Mouse (Mus musculus): ENCODE measurements around the gene C530008M17Rik. TPM values are rescaled to one million over a fixed set of nuclear protein-coding genes. Genes with fewer than 3 reads are reported as not detected.
A peak's percentile ranks its signal among the peaks of the same experiment; 100 is the strongest.

The C530008M17Rik gene
- polyA plus RNA-seq, 1 experiment = 0.31 TPM

GRCm38 (mm10) chr5:76651151-76651725 lies 5.1 kb upstream of the C530008M17Rik start:
- WGBS = 44% methylated on average over 5 of the region's 5 CpGs
- no peak for TF ChIP-seq POLR2A (IDR thresholded peaks at IDR 0.05; ENCODE audit: low read depth, low read length)
- no peak for TF ChIP-seq CTCF (conservative IDR thresholded peaks at IDR 0.05; ENCODE audit: insufficient read depth, insufficient read length, low read depth, low read length)
- H3K4me3 ChIP-seq (ENCODE audit: insufficient read depth, low read depth, low read length) = no peak overlapping the region
- no peaks in the 10 kb centered on the region for H3K4me1 ChIP-seq (ENCODE audit: control insufficient read depth, insufficient read depth, low read length)
- no peak overlapping the region for H3K27ac ChIP-seq (ENCODE audit: insufficient read depth, low read depth, low read length)
- no peaks in the 10 kb centered on the region for H3K36me3 ChIP-seq (ENCODE audit: control insufficient read depth, insufficient read depth, low read length)
- H3K27me3 ChIP-seq (replicated peaks; ENCODE audit: control insufficient read depth, insufficient read depth, low read length) = no peaks in the 10 kb centered on the region
- peak; percentile 14 for DNase-seq

GRCm38 (mm10) chr5:76657245-76658083 lies 1.2 kb downstream of the C530008M17Rik start:
- Histone ChIP-seq H3K4me1 (ENCODE audit: control insufficient read depth, insufficient read depth, low read length) (no peaks in the 10 kb centered on the region), H3K36me3 (ENCODE audit: control insufficient read depth, insufficient read depth, low read length) (no peaks in the 10 kb centered on the region), H3K27me3 (replicated peaks; ENCODE audit: control insufficient read depth, insufficient read depth, low read length) (no peaks in the 10 kb centered on the region), H3K4me3 (ENCODE audit: insufficient read depth, low read depth, low read length) (peak overlapping the region; percentile 39), H3K27ac (ENCODE audit: insufficient read depth, low read depth, low read length) (no peak overlapping the region)
- peak; percentile 15 for DNase-seq
- WGBS = 1% methylated on average over 80 of the region's 80 CpGs
- TF ChIP-seq POLR2A (IDR thresholded peaks at IDR 0.05; ENCODE audit: low read depth, low read length) (no peak), CTCF (conservative IDR thresholded peaks at IDR 0.05; ENCODE audit: insufficient read depth, insufficient read length, low read depth, low read length) (no peak)

- Histone ChIP-seq H3K4me3 (ENCODE audit: insufficient read depth, low read depth, low read length) (peak overlapping the region; percentile 39), H3K27ac (ENCODE audit: insufficient read depth, low read depth, low read length) (no peak overlapping the region), H3K27me3 (replicated peaks; ENCODE audit: control insufficient read depth, insufficient read depth, low read length) (no peaks in the 10 kb centered on the region), H3K36me3 (ENCODE audit: control insufficient read depth, insufficient read depth, low read length) (no peaks in the 10 kb centered on the region), H3K4me1 (ENCODE audit: control insufficient read depth, insufficient read depth, low read length) (no peaks in the 10 kb centered on the region)
- no peak for TF ChIP-seq CTCF (conservative IDR thresholded peaks at IDR 0.05; ENCODE audit: insufficient read depth, insufficient read length, low read depth, low read length)
- TF ChIP-seq POLR2A (IDR thresholded peaks at IDR 0.05; ENCODE audit: low read depth, low read length) = no peak
- no peak for DNase-seq
- 7% methylated on average over 38 of the region's 38 CpGs for WGBS
These were observed 2.0 kb downstream of the C530008M17Rik start for GRCm38 (mm10) chr5:76658084-76658934.

- WGBS = 73% methylated on average over 8 of the region's 8 CpGs
- H3K27ac ChIP-seq (ENCODE audit: insufficient read depth, low read depth, low read length) = no peak overlapping the region
- H3K36me3 ChIP-seq (ENCODE audit: control insufficient read depth, insufficient read depth, low read length) = no peaks in the 10 kb centered on the region
- no peaks in the 10 kb centered on the region for H3K4me1 ChIP-seq (ENCODE audit: control insufficient read depth, insufficient read depth, low read length)
- TF ChIP-seq CTCF (conservative IDR thresholded peaks at IDR 0.05; ENCODE audit: insufficient read depth, insufficient read length, low read depth, low read length) (no peak), POLR2A (IDR thresholded peaks at IDR 0.05; ENCODE audit: low read depth, low read length) (no peak)
- no peak for DNase-seq
- no peaks in the 10 kb centered on the region for H3K27me3 ChIP-seq (replicated peaks; ENCODE audit: control insufficient read depth, insufficient read depth, low read length)
- H3K4me3 ChIP-seq (ENCODE audit: insufficient read depth, low read depth, low read length) = no peak overlapping the region
These were observed 3.8 kb downstream of the C530008M17Rik start for GRCm38 (mm10) chr5:76659958-76660635.

- Histone ChIP-seq H3K36me3 (ENCODE audit: control insufficient read depth, insufficient read depth, low read length) (no peaks in the 10 kb centered on the region), H3K27ac (ENCODE audit: insufficient read depth, low read depth, low read length) (no peak overlapping the region), H3K27me3 (replicated peaks; ENCODE audit: control insufficient read depth, insufficient read depth, low read length) (no peaks in the 10 kb centered on the region), H3K4me3 (ENCODE audit: insufficient read depth, low read depth, low read length) (no peak overlapping the region), H3K4me1 (ENCODE audit: control insufficient read depth, insufficient read depth, low read length) (no peaks in the 10 kb centered on the region)
- DNase-seq = no peak
- WGBS = 88% methylated on average over 4 of the region's 4 CpGs
- TF ChIP-seq CTCF (conservative IDR thresholded peaks at IDR 0.05; ENCODE audit: insufficient read depth, insufficient read length, low read depth, low read length) (no peak), POLR2A (IDR thresholded peaks at IDR 0.05; ENCODE audit: low read depth, low read length) (no peak)
These were observed 5.0 kb downstream of the C530008M17Rik start for GRCm38 (mm10) chr5:76661310-76661709.

DNA sequence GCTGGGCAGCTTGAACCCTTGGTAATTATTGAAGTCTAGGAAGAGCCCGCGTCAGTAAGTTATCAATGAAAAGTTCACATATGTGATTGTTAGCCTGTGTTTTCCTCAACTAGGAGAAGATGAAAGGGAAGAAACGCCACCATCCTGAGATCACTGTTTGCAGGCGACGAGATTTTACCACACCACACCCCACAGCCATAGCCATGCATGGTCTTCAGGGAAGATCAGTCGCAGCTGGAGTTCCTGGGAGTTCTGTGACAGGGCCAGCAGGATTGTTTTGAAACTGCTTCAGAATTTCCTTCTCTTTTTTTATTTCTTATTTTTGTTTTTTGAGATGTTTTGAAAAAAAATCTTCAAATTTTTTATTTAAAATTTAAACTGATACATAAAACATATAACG lies 8.6 kb downstream of the C530008M17Rik start:
- Histone ChIP-seq H3K36me3 (ENCODE audit: control insufficient read depth, insufficient read depth, low read length) (no peaks in the 10 kb centered on the region), H3K4me1 (ENCODE audit: control insufficient read depth, insufficient read depth, low read length) (no peaks in the 10 kb centered on the region), H3K4me3 (ENCODE audit: insufficient read depth, low read depth, low read length) (no peak overlapping the region), H3K27ac (ENCODE audit: insufficient read depth, low read depth, low read length) (no peak overlapping the region), H3K27me3 (replicated peaks; ENCODE audit: control insufficient read depth, insufficient read depth, low read length) (no peaks in the 10 kb centered on the region)
- DNase-seq = no peak
- TF ChIP-seq POLR2A (IDR thresholded peaks at IDR 0.05; ENCODE audit: low read depth, low read length) (no peak), CTCF (conservative IDR thresholded peaks at IDR 0.05; ENCODE audit: insufficient read depth, insufficient read length, low read depth, low read length) (no peak)
- WGBS = 73% methylated on average over 7 of the region's 7 CpGs
